Mouse (Mus musculus): ENCODE results near the gene Ube2q2. TPM values are rescaled to one million over a fixed set of nuclear protein-coding genes. Genes with fewer than 3 reads are reported as not detected.
"Not testable (repeated sequence)": the region's sequence is repeated elsewhere in the genome, so short reads cannot be mapped to it uniquely, and the experiment has no call there.

Ube2q2 gene
- 33.4 and 40.7 TPM in 2 replicates for polyA plus RNA-seq (2011; ENCODE audit: insufficient read length, low read depth, missing spikeins)

DNA sequence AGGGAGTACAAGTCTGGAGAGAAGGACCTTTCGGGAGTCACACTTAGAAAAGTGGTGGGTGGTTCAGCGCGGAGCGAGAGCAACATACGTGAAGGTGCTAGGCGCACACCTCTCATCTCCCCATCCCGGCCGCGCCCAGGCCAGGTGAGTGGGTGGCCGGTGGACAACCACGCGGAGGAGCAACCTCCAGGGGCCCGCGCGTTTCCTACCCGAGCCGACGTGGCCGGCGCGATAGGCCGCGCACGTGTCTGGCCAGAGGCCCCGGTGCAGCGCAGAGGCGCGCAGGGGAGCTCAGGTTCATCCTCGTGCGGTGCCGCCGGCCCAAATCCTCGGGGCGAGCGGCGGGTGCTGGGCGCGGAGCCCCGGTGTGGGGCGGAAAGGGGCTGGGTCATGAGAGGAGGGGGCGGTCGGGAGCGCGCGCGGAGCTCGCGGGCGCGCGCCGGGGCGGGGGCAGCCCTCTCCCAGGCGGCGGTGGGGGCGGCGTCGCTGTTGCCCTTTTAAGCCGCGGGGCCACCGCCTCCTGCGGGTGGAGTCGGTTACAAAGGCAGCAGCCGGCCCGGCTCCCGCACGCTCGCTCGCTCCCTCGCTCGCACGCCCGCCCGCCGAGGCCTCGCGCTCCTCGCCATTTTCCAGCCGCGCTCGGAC lies at the start of gene Ube2q2:
Gene Ube2q2 (plus strand): TSS at position 1 of the 645 bp plus-strand sequence.
- TF ChIP-seq POLR2A (IDR thresholded peaks at IDR 0.05; ENCODE audit: low read depth, low read length), result peak; percentile 69
- TF ChIP-seq CTCF (IDR thresholded peaks at IDR 0.05; ENCODE audit: borderline replicate concordance, insufficient read depth, low read length), result no peak
- 0 out of 2 replicates have a peak within 1 kb of the TSS, but pooled peaks have one; percentile 36 for H3K27ac ChIP-seq (ENCODE audit: insufficient read depth, low read length)
- no peaks in the 10 kb centered on the region; the same call in none of the 2 replicates for H3K4me1 ChIP-seq (ENCODE audit: control insufficient read depth, insufficient read depth, low read length)
- peak within 1 kb of the TSS; percentile 68 for H3K4me3 ChIP-seq (ENCODE audit: insufficient read depth, low read length)

DNA sequence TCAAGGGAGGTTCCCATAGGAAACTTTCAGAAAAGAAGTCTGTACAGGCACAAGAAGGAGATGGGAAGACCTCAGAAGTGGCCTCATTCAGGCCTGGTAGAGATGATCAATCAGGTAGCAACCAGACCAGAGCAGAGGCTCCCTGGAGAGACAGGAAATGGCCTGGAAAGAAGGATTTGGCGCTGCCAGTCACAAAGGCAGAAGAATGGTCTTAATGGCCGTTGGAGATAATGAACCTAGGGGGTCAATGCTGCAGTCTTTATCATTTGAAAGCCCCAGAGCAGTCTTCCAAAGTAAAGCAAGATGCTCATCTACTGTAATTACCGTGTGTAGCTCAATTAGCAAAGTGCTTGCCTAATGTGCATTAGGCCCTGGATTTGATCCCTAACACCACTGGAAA lies 47.5 kb upstream of the Ube2q2 start:
- Histone ChIP-seq H3K27ac (ENCODE audit: insufficient read depth, low read length) (no peak overlapping the region), H3K4me1 (ENCODE audit: control insufficient read depth, insufficient read depth, low read length) (no peaks in the 10 kb centered on the region), H3K4me3 (ENCODE audit: insufficient read depth, low read length) (no peak overlapping the region)
- TF ChIP-seq POLR2A (IDR thresholded peaks at IDR 0.05; ENCODE audit: low read depth, low read length) (no peak), CTCF (IDR thresholded peaks at IDR 0.05; ENCODE audit: borderline replicate concordance, insufficient read depth, low read length) (no peak)

DNA sequence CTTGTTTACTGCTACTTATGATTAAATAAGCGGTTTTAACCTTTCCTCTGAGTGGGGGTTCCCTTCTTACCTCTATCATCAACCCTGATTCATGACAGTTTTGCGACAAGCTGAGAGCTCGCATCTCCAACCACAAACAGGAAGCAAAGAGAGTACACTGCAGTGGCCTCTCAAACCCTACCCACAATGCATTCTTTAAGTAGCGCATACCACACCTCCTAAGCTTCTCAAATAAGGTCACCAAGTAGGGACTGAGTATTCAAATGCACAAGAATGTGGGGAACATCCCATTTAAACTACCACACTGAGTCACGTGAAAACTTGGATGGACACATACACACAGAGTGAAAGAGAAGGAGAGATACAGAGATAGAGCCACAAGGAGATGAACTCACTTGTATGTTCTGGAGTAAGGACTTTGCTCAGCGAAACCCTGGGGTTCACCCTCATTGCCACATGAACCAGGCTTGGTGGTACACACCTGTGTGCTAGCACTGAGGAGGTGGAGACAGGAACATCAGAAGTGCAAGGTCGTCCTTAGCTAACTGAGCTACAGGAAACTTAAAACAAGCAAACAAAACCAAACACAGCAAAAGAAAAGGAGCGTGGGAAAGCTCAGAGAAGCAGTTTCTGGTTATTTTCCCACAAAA lies 46.3 kb upstream of the Ube2q2 start:
- Histone ChIP-seq H3K27ac (ENCODE audit: insufficient read depth, low read length) (no peak overlapping the region), H3K4me1 (ENCODE audit: control insufficient read depth, insufficient read depth, low read length) (no peaks in the 10 kb centered on the region), H3K4me3 (ENCODE audit: insufficient read depth, low read length) (no peak overlapping the region)
- no peak for TF ChIP-seq POLR2A (IDR thresholded peaks at IDR 0.05; ENCODE audit: low read depth, low read length)
- TF ChIP-seq CTCF (IDR thresholded peaks at IDR 0.05; ENCODE audit: borderline replicate concordance, insufficient read depth, low read length), result no peak

DNA sequence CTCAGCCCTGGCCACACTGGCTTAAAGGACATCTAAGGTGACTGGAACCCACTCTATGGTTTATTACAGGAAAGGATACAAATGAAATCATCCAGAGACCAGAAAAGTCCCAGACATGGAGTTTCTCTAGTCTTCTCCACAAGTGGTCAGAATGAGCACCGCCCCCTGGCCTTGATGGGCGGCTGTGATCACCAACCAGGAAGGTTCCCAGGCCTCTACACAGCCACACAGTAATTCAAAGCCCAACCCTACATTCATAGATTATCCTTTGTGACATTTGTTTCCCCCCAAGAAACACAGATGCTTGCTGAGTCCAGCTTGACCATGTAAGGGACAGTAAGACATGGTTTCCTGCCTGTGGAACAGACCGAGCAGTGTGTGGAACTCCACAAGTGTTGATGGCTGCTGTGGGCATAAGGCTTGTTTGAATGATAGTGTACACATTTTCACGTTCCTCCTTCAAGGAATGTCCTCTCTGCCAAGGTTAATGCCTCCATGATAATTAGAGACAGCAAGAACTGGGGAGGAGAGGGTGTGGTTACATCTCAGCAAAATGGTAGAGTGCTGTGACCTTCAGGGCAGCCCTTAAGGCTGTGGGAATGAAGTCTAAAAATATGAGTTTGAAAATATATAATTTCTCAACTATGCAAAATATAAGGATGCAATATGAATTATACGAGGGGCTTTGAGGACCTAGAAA lies 45.6 kb upstream of the Ube2q2 start:
- Histone ChIP-seq H3K27ac (ENCODE audit: insufficient read depth, low read length) (no peak overlapping the region), H3K4me3 (ENCODE audit: insufficient read depth, low read length) (no peak overlapping the region), H3K4me1 (ENCODE audit: control insufficient read depth, insufficient read depth, low read length) (no peaks in the 10 kb centered on the region)
- no peak for TF ChIP-seq CTCF (IDR thresholded peaks at IDR 0.05; ENCODE audit: borderline replicate concordance, insufficient read depth, low read length)
- no peak for TF ChIP-seq POLR2A (IDR thresholded peaks at IDR 0.05; ENCODE audit: low read depth, low read length)

DNA sequence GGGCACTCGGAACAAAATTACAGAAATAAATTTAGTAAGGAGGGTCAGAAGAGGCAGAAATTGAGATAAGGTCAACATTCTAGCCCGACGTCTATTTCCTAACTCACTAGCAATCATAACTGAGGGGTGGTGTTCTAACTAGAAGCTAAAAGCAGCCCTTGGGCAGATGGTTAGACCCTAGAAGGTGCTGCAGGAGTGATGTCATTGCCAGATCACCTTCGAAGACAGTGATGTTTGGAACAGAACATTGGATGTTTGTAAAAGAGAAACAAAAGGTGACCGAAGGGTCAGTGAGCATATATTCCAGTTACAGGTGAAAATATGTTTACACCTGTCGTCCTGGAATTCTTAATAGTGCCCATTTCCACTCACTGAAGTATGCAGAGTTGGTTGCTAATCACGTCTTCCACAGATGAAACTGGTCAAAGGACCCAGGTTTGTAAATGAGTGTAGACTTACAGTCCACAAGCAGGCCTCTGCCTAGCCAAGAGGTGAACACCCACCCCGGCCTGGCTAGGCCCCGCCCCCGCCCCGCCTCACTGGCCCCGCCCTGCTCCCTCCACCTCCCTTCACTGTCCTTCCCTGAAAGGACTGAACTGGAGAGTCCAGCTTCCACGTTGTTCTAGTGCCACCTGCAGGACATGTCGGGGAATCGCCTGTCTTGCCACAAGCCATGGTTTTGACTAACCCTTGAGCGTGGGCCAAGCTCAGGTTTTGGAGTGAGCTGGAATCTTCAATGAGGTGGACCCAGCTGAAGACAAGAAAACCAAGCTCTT lies 38.4 kb upstream of the Ube2q2 start:
- Histone ChIP-seq H3K27ac (ENCODE audit: insufficient read depth, low read length) (no peak overlapping the region), H3K4me3 (ENCODE audit: insufficient read depth, low read length) (no peak overlapping the region), H3K4me1 (ENCODE audit: control insufficient read depth, insufficient read depth, low read length) (no peaks in the 10 kb centered on the region)
- TF ChIP-seq CTCF (IDR thresholded peaks at IDR 0.05; ENCODE audit: borderline replicate concordance, insufficient read depth, low read length), result peak; percentile 93
- no peak for TF ChIP-seq POLR2A (IDR thresholded peaks at IDR 0.05; ENCODE audit: low read depth, low read length)

DNA sequence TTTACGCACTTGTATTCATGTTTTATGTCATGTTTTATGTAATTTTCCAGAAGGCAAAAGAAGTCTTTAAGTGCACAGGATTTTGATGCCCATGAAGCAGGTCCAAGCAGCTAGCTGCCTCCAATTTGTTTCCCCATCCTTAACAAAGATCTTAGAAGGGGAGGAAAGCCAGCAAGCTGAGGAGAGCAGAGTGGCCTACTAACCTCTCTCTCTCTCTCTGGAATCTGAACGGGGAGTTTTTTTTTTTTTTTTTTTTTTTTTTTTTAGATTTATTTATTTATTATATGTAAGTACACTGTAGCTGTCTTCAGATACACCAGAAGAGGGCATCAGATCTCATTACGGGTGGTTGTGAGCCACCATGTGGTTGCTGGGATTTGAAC lies 37.8 kb upstream of the Ube2q2 start:
- not testable (repeated sequence) for H3K4me1 ChIP-seq (ENCODE audit: control insufficient read depth, insufficient read depth, low read length); H3K4me3 ChIP-seq (ENCODE audit: insufficient read depth, low read length); H3K27ac ChIP-seq (ENCODE audit: insufficient read depth, low read length)

DNA sequence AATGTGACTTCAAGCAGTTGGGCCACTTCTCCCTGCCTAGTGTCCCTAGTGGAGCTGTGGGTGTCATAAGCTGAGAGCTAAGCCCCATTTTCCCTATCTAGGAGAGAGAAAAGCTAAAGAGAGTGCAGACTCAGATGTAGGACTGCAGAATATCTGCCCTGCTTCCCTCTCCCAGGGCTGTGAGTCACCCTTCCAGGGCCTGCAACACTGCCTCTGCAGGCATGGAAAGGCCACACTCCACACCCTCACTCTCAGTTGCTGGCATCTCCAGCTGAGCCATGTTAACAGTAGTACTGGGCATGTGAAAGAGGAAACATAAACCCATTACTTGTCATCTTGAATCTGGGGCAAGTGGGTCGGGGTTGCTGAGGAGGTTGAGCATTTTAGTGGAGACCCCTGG lies 33.9 kb upstream of the Ube2q2 start:
- TF ChIP-seq POLR2A (IDR thresholded peaks at IDR 0.05; ENCODE audit: low read depth, low read length), result no peak
- TF ChIP-seq CTCF (IDR thresholded peaks at IDR 0.05; ENCODE audit: borderline replicate concordance, insufficient read depth, low read length), result peak; percentile 36; the same call in 1 of the 2 replicates
- H3K27ac ChIP-seq (ENCODE audit: insufficient read depth, low read length), result no peak overlapping the region
- no peak overlapping the region for H3K4me3 ChIP-seq (ENCODE audit: insufficient read depth, low read length)
- no peaks in the 10 kb centered on the region for H3K4me1 ChIP-seq (ENCODE audit: control insufficient read depth, insufficient read depth, low read length)

DNA sequence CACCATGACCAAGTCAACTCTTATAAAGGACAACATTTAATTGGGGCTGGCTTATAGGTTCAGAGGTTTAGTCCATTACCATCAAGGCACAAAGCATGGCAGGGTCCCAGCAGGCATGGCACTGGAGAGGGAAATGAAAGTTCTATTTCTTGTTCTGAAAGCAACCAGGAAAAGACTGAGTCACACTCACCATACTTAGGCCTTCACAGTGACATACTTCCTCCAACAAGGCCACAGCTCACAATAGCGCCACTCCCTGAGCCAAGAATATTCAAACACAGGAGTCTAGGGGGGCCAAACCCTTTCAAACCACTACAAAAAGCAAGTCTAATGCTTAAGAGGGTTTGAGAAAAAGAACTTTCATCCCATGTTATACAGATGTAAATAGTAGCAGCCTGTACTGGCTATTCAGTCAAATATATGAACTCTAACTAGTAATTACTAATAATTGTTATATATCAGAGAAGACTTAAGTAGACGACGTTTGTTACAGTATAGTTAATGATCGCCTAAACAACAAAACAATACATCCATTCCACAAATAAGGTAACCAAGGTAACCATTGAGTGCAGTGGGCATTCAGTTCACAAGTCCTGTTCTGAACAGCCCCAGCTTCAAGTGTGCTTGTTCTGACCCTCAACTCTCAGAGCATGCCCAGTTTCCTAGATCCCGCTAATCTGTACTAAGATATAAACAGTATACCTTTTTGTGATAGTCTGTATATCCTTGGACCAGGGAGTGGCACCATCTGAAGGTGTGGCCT lies 31.2 kb upstream of the Ube2q2 start:
- Histone ChIP-seq H3K4me1 (ENCODE audit: control insufficient read depth, insufficient read depth, low read length) (no peaks in the 10 kb centered on the region), H3K4me3 (ENCODE audit: insufficient read depth, low read length) (no peak overlapping the region), H3K27ac (ENCODE audit: insufficient read depth, low read length) (no peak overlapping the region)
- no peak for TF ChIP-seq POLR2A (IDR thresholded peaks at IDR 0.05; ENCODE audit: low read depth, low read length)
- no peak for TF ChIP-seq CTCF (IDR thresholded peaks at IDR 0.05; ENCODE audit: borderline replicate concordance, insufficient read depth, low read length)

DNA sequence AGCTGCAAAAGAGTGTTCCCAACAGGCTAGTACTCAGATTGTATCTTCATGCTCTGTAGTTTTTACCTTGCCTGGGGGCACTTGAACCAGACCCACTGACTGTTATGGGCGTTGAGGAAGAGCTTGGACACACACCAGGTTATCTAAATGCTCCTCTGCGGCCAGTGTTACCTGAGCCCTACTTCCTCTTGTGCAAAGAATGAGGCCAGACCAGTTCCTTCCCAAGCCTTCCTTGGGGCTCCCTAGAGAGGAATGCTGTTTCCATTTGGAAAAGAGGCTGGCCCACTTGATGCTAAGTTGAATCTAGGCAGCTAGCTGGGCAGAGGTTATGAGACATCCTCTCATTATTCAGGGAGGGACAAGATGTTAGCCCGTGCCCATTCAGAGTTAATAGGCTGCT lies 26.1 kb upstream of the Ube2q2 start:
- TF ChIP-seq CTCF (IDR thresholded peaks at IDR 0.05; ENCODE audit: borderline replicate concordance, insufficient read depth, low read length) (no peak), POLR2A (IDR thresholded peaks at IDR 0.05; ENCODE audit: low read depth, low read length) (no peak)
- H3K27ac ChIP-seq (ENCODE audit: insufficient read depth, low read length), result no peak overlapping the region
- H3K4me1 ChIP-seq (ENCODE audit: control insufficient read depth, insufficient read depth, low read length), result 0 out of 2 replicates have a peak, but pooled peaks cover 4% of the 10 kb centered on the region
- H3K4me3 ChIP-seq (ENCODE audit: insufficient read depth, low read length), result no peak overlapping the region

All from embryonic fibroblast, embryonic 13.5 days (primary cell).